Mouse (Mus musculus) ES-E14 (cell line): ENCODE data around the gene Klre1.

Experiments used
- ZC3H11A ChIP-seq: IDR thresholded peaks from 2 replicates; pipeline ENCODE4 v1.6.1; 2012; ENCODE audit warnings: low read depth, mild to moderate bottlenecking, inconsistent platforms, low read length, borderline replicate concordance
- ZNF384 ChIP-seq: IDR thresholded peaks from 2 replicates; pipeline ENCODE4 v1.6.1; 2012; ENCODE audit warnings: low read depth, low read length, inconsistent platforms

- TF ChIP-seq ZC3H11A (no peak), ZNF384 (no peak)
Measured at GRCm38 (mm10) chr6:129532942-129533860, 44.5 kb upstream of the Klre1 start, which contains the start of gene Gabarapl1.
